Mouse (Mus musculus): Measurements from ENCODE around the gene Slc26a11.

GRCm38 (mm10) chr11:119378551-119378950 lies 23.2 kb downstream of the Slc26a11 start:
- TF ChIP-seq CTCF (IDR thresholded peaks at IDR 0.05; ENCODE audit: extremely low read depth, insufficient read depth, insufficient read length, insufficient replicate concordance) (no peak), POLR2A (IDR thresholded peaks at IDR 0.05; ENCODE audit: low read depth, low read length) (no peak)

All from spleen, adult 2 months (tissue).